Mouse (Mus musculus) bone marrow macrophage, adult 2 months (primary cell): ENCODE results near the gene Exosc5. TPM values are rescaled to one million over a fixed set of nuclear protein-coding genes. Genes with fewer than 3 reads are reported as not detected.

ENCODE experiments used
- H3K27ac ChIP-seq: 2 replicates; pipeline ENCODE4 v1.5.1; 2012; ENCODE audit warnings: low read depth, low read length; ENCODE audit not compliant: insufficient read depth
- H3K4me1 ChIP-seq: 2 replicates; pipeline ENCODE4 v1.6.1; 2012; ENCODE audit warnings: low read length; ENCODE audit not compliant: control insufficient read depth, insufficient read depth
- H3K4me3 ChIP-seq: 2 replicates; pipeline ENCODE4 v1.5.1; 2012; ENCODE audit warnings: mild to moderate bottlenecking, low read length, moderate library complexity; ENCODE audit not compliant: insufficient read depth
- CTCF ChIP-seq: IDR thresholded peaks from 2 replicates; pipeline ENCODE4 v1.5.1; 2012; ENCODE audit warnings: low read depth, mild to moderate bottlenecking, low read length, moderate library complexity
- POLR2A ChIP-seq: IDR thresholded peaks from 2 replicates; pipeline ENCODE4 v1.6.1; 2012; ENCODE audit warnings: mild to moderate bottlenecking, low read depth, low read length, borderline replicate concordance
- polyA plus RNA-seq: library from polyadenylated mRNA; stranded (reverse); fragments of >200 nt; gene quantifications from 2 replicates; pipeline ENCODE4 v1.2.4, GENCODE M21; 2012; ENCODE audit not compliant: missing spikeins, insufficient read depth, insufficient read length

The Exosc5 gene
- polyA plus RNA-seq, 1 experiment: 30.6 TPM

DNA sequence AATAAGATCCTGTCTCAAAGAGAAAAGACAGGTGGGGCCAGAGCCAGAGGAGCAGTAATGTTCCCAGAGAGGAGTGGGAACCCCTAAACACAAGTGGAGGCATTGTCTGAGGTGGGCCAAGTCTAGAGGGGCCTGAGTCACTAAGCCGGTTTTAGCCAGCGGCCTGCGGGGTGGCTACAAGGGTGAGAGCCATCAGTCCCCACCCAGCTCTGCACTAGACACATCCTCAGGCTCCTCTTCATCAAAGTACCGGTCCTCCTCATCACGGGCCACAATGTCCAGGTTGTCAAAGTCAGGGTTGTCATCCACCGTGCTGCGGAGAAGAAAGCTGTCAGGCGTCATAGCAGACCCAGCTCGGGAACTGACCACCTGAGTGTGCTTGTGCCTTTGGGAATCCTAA, 53.8 kb downstream of the Exosc5 start:
- TF ChIP-seq POLR2A: no peak
- Histone ChIP-seq H3K27ac (peak overlapping the region; percentile 38; the same call in 1 of the 2 replicates), H3K4me1 (peaks cover 36% of the 10 kb centered on the region), H3K4me3 (no peak overlapping the region)

DNA sequence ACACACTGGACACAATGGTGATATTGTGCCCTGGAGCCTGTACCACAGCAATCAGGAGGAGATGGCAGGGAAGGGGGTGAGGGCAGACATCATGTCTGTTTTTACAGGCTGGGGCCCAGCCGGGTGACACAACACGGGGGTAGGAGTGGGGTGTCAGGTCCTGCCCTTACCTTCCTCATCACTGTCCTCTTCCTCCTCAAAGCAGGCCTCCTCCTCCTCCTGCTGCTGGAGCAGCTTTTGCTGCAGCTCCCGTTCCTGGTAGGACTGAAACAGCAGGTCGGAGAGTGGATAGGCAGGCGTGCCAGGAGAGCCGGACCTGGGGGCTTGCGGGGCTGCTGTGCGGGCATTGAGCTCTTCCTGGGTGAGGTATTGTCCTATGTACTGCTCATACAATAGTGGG, 55.6 kb downstream of the Exosc5 start:
- Histone ChIP-seq H3K4me1 (peaks cover 36% of the 10 kb centered on the region), H3K27ac (no peak overlapping the region), H3K4me3 (no peak overlapping the region)
- no peak for TF ChIP-seq POLR2A
- no peak for TF ChIP-seq CTCF

DNA sequence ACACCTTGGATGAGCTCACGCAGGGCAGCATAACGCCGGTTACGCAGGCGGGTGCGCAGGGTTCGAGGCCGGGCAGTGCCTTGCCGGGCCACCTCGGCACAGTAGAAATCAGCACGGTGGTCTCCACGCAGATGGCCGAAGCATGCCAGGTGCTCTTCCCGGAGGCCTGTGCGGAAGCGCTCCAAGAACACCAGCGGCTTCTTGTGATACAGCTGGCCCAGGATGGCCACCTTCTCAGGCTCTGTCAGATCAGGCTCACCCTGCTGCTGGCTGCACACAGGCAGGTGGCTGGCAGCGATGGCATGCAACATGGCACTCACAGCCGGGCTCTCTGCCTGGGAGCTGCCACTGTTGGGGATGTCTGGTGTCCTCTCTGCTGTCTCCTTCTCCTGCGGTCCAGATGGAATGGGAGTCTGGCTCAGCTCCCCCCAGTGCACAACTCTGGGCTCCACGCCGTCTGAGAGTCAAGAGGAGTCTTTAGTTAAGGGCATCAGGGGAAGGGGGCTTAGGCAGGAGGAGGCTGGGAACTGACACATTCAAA, 56.8 kb downstream of the Exosc5 start:
- no peak for TF ChIP-seq CTCF
- no peak for TF ChIP-seq POLR2A
- Histone ChIP-seq H3K4me3 (no peak overlapping the region), H3K27ac (no peak overlapping the region), H3K4me1 (peaks cover 31% of the 10 kb centered on the region)

DNA sequence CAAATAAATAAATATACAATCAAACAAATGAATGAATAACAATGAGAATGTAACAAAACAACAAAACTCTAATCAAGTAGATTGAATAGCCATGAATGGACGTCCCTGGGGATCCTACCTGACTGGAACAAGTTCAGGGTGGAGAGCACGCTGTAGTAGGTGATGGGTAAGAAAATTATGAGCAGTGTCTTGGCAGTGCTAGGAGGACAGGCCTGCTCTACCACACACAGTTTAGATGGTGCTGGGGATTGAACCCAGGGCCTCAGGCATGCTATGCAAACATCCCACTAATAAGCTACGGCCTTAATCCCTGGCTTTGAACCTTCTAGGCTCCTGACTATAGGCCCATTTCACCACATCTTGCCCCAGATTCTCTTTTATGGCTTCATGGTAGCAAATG, 58.5 kb downstream of the Exosc5 start:
- Histone ChIP-seq H3K4me1 (peaks cover 22% of the 10 kb centered on the region), H3K4me3 (peak overlapping the region; percentile 21; the same call in 1 of the 2 replicates), H3K27ac (no peak overlapping the region)
- TF ChIP-seq CTCF: no peak
- no peak for TF ChIP-seq POLR2A

DNA sequence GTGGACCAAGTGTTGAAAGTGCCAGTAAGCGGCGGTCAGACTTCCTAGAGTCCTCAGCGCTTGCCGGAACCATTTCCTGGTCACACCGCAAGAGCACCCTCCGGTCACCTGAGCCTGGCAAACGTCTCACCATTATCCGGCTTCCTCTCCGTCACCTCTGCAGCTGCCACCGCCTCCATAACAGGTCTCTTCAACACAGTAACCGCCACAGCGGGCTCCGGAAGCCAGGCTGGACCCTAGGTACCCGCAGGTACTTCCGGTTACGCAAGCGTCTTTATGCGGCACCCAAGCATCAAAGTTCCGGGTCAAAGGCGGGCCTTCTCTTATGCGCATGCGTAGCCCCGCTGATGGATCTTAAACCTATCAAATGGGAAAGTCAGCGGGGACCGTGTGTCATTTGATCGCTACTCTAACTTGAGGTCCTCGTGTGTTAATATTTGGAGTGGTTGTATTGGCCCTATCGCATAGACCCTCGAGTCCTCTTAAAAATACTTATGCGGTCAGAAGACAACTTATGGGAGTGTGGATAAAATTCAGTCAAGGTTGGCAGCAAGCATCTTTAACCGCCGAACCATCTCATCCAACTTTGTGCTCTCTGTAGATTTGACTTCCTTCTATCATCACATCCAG, 59.9 kb downstream of the Exosc5 start, which contains the start of gene Ccdc97:
TSS of gene Ccdc97 (minus strand) at position 301 of the 630 bp plus-strand sequence.
- TF ChIP-seq CTCF: no peak
- TF ChIP-seq POLR2A: no peak
- H3K4me1 ChIP-seq: peaks cover 20% of the 10 kb centered on the region
- H3K4me3 ChIP-seq: peak within 1 kb of the TSS; percentile 82
- H3K27ac ChIP-seq: peak within 1 kb of the TSS; percentile 76

DNA sequence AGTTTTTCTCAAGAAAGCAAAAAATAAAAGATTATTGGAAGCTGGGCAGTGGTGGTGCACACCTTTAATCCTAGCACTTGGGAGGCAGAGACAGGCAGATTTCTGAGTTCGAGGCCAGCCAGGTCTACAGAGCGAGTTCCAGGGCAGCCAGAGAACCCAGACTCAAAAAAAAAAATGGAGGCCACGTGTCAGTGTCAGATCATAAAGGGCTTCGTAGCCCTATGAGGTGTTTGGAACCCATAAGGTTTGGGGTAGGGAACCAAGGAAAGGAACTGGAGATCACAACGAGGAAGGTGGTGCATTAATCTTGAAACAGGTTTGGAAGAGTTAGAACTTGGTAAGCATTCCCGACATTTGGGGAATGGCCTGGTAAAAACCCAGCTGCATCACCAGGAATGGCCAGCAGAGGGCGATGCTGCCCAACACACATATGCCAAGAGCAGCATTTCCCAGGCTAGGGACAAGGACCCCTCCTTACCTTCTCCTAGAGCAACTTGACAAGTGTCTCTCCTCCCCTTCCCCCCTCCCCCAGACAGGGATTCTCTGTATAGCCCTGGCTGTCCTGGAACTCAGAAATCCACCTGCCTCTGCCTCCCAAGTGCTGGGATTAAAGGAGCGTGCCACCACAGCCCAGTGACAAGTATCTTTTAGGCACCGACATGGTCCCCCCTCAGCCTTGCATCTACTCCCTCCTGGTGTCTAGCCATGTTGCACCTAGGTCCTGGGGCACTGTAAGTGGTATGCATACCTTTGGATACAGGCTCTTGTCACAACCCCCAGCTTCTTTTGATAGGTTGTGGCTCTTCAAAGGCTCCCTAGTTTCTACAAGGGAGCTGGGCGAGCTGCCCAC, 61.0 kb downstream of the Exosc5 start:
- no peak for TF ChIP-seq POLR2A
- peak; percentile 77 for TF ChIP-seq CTCF
- Histone ChIP-seq H3K27ac (peak overlapping the region; percentile 67), H3K4me1 (peaks cover 20% of the 10 kb centered on the region), H3K4me3 (no peak overlapping the region)

DNA sequence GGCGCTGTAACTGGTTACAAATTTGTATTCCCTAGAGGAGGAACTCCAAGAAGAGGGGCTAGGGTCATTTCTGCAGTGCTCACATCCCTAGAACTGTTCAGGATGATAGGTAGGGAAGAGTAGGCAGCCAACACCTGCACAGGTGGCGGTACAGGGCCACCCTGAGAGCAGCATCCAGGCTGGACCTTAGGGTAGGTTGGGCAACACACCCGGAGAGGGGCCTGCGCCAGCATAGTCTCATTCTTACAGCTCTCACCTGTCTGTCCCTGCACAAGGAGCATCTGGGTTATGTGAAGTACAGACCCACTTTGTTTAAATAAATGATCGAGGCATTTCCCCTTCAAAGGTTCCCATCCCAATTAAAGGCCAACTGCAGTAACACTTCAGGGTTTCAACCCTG, 61.8 kb downstream of the Exosc5 start:
- Histone ChIP-seq H3K27ac (no peak overlapping the region), H3K4me1 (peaks cover 20% of the 10 kb centered on the region), H3K4me3 (no peak overlapping the region)
- TF ChIP-seq POLR2A: no peak
- no peak for TF ChIP-seq CTCF

Other genes with a start within 250 kb of the Exosc5 start
- not detected in 2 replicates for gene Cxcl17, start 246.3 kb upstream of the Exosc5 start, polyA plus RNA-seq
- gene Ceacam1, start 181.6 kb upstream of the Exosc5 start, polyA plus RNA-seq: 20.1 and 21.5 TPM in 2 replicates
- 0.52 TPM in 1 of 2 replicates, not detected in the other for gene Ceacam2, start 119.3 kb upstream of the Exosc5 start, polyA plus RNA-seq
- not detected in 2 replicates for gene Erich4, start 43.3 kb upstream of the Exosc5 start, polyA plus RNA-seq
- 41.2 and 47.8 TPM in 2 replicates for gene Dmac2, start 39.8 kb upstream of the Exosc5 start, polyA plus RNA-seq
- gene B3gnt8, start 32.5 kb upstream of the Exosc5 start, polyA plus RNA-seq: 59.1 and 61.2 TPM in 2 replicates
- gene Bckdha, start 183 bp upstream of the Exosc5 start, polyA plus RNA-seq: 56.1 and 59.3 TPM in 2 replicates
- 0.87 TPM in 1 of 2 replicates, not detected in the other for gene Tmem91, start 16.0 kb downstream of the Exosc5 start, polyA plus RNA-seq
- gene B9d2, start 21.6 kb downstream of the Exosc5 start, polyA plus RNA-seq: 18.3 and 19.2 TPM in 2 replicates
- 287 and 354 TPM in 2 replicates for gene Tgfb1, start 27.8 kb downstream of the Exosc5 start, polyA plus RNA-seq
- gene Ccdc97, start 59.9 kb downstream of the Exosc5 start, polyA plus RNA-seq: 40.0 and 44.7 TPM in 2 replicates
- gene Hnrnpul1, start 95.6 kb downstream of the Exosc5 start, polyA plus RNA-seq: 109 and 123 TPM in 2 replicates
- 55.6 and 63.1 TPM in 2 replicates for gene Axl, start 129.5 kb downstream of the Exosc5 start, polyA plus RNA-seq
- gene Cyp2s1, start 157.7 kb downstream of the Exosc5 start, polyA plus RNA-seq: 0.34 TPM in 1 of 2 replicates, not detected in the other
- not detected in 2 replicates for gene Cyp2b10, start 238.5 kb downstream of the Exosc5 start, polyA plus RNA-seq